Mouse (Mus musculus) right cerebral cortex, adult 18-20 months (tissue): Measurements from ENCODE around the gene Gm21773.
"Not testable (repeated sequence)": the region's sequence is repeated elsewhere in the genome, so short reads cannot be mapped to it uniquely, and the experiment has no call there.

ENCODE experiments used
- DNase-seq: peaks from one replicate; pipeline ENCODE4 v3.0.0; 2022; ENCODE audit warnings: mixed read lengths

Gm21773 gene

DNA sequence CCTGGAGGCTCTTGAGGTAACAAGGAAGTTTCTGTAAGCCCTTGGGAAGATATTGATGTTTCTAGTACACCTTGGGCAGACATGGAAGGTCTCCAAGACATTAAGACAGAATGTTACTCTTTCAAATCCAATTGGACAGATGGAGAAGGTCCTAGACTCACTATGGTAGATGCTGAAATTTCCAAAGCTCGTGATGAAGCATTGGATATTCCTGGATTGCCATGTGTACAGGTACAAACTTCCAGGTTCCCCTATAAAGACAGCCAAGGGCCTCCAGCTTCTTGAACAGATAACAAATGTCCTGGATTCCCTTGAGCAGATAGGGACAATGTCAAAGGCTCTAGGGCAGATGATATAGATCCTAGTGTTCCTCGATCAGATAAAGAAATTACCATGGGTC is at the start of gene Gm21773:
Gm21773 (minus strand) TSS at position 101 of the 400 bp plus-strand sequence.
- DNase-seq, result not testable (repeated sequence)
